Mouse (Mus musculus) frontal cortex, postnatal 14 days (tissue): ENCODE results near the gene Ankrd11.

ENCODE experiments used
- DNase-seq, 2 experiments: peaks; one replicate each; pipeline ENCODE4 v3.0.0; 2022; ENCODE audit warnings: low spot score in 2 of 2

Ankrd11 gene

DNA sequence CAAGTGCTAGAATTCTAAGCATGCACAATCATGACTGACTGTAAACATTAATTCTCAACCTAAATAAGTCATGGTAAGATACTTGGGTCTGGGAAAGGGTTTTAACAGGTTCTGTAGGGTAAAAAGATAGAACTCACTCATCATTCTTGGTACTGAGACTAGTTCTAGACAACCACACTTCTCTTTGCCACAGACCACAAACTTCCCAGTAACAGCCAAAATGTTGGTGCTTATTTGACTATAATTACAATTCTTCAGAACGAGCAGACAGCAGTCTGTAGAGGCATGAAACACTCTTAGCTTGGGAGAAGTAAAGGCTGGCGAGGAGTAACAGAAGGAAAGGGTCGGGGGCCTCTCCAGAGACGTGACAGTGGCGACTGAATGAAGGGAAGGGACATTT is 80.0 kb downstream of the Ankrd11 start:
- DNase-seq: no peak

GRCm38 (mm10) chr8:122961458-122961857 is 80.6 kb downstream of the Ankrd11 start:
- no peak for DNase-seq

- no peak for DNase-seq
Observed at GRCm38 (mm10) chr8:122960932-122961331, 81.1 kb downstream of the Ankrd11 start.

DNA sequence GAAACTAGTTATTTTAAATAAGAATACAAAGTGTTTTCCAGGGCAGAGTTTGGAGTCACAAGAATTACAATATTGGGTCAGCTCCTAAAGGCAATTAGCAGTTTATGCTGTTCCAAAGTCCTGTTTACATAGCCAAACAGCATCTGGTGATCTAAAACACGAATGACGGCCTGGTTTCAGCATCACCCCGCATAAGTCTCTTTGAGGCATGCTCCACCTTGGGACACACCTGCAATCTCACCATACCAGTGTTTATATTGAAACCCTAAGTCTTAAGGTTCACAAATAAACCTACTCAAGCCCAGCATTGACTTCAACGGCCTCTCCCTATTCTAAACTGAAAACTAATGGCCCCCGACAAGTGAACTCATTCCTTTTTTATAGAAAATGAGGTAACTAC is 81.8 kb downstream of the Ankrd11 start:
- no peak for DNase-seq

DNA sequence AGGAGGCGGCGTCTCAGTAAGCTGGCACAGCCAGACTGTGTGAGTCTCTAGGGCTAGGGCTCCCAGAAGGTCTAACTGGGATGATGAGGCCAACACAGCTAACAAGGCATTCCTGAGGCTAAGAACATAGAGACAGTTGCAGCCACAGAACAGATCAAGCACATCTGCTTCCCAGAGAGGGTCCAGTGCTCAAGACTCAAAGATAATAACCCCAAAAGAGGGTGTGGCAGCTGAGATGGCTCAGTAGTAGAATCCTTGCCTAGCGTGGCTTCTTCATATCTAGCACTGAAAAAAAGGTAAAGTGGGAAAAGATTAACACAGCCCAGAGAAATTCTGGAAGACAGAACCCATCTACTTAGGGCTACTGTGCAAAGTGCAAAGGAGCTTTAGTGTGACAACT is 86.1 kb downstream of the Ankrd11 start:
- DNase-seq: no peak

DNA sequence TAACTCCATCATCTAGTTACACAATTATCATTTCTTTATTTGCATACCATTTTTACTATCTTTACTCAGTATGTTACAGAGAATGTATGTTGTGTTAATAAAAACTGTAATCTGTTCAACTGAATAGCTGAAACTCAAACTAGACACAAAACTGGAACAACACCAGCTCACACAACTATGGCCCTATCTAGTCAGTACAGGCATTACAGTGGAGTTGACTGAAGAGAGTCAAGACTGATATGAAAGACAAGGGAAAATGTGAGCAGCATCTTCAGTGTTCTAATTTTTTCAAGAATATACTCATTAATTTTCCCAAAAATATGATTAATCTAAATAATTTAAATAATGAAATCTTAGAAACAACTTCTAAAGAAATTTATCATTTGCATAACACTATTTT is 86.9 kb downstream of the Ankrd11 start:
- DNase-seq: no peak

GRCm38 (mm10) chr8:122954090-122954799 is 87.8 kb downstream of the Ankrd11 start:
- no peak for DNase-seq

DNA sequence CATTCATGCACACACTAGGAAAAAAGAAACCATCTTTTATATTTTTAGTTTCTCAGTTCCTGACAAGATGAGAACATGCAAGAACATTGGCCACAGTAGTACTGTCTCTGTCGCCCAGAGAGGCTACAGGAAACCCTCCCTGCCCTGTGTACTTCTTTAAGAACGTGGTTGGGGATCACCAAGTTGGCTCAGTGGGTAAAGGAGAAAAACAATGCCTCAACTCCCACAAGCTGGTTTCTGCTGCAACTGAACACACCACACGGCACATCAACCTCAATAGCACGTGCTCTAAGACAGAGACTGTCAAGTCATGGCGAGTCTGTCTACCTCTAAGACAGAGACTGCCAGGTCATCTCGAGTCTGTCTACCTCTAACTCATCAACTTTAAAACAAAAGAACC is 89.0 kb downstream of the Ankrd11 start:
- DNase-seq: no peak

GRCm38 (mm10) chr8:122951456-122951855 is 90.6 kb downstream of the Ankrd11 start:
- DNase-seq: no peak

- no peak for DNase-seq
Observed at GRCm38 (mm10) chr8:122949701-122950100, 92.4 kb downstream of the Ankrd11 start.

DNA sequence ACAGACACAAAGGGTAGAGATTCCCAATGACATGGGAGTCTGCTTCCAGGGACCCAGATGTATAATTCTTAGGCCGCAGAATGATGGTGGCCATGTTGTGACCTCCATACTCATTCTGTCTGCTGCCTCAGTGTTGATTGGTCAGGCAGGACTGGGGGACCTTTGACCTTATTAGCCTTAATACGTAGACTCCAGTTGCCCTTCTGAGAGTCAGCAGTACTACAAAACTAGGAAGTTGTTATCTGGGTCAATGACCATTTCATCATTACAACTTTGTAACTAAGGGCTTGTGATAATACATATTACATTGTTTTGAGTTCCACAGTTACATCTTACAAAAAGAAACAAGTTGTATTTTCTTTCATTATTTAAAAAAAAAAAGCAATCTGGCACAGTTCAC is 96.3 kb downstream of the Ankrd11 start:
- DNase-seq: no peak

GRCm38 (mm10) chr8:122942803-122943713 is 99.0 kb downstream of the Ankrd11 start:
- no peak for DNase-seq

GRCm38 (mm10) chr8:122938591-122938990 is 103.5 kb downstream of the Ankrd11 start:
- DNase-seq: no peak

GRCm38 (mm10) chr8:122938170-122938569 is 103.9 kb downstream of the Ankrd11 start:
- no peak for DNase-seq

DNA sequence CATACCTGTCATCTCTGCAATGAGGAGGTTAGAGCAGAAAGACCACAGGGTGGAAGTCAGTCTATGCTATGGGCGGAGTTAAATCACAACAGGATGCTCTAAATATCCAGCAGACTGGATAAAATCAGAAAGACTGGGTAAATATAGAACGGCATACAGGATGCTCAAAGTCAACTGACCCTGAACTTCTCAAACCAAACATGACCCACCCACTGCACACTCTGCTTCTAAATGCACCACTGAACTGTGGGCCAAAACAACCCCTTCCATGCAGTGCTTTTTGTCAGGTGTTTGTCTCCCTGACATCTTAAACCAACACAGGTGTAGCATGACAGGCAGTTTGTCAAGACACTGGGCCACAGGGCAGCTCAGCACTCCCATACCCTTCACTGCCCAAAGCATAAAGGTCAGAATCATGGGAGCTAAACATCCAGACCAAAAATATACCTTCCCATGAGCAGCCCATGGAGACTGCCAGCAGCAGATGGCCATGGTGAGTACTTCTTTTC is 104.5 kb downstream of the Ankrd11 start:
- no peak for DNase-seq

DNA sequence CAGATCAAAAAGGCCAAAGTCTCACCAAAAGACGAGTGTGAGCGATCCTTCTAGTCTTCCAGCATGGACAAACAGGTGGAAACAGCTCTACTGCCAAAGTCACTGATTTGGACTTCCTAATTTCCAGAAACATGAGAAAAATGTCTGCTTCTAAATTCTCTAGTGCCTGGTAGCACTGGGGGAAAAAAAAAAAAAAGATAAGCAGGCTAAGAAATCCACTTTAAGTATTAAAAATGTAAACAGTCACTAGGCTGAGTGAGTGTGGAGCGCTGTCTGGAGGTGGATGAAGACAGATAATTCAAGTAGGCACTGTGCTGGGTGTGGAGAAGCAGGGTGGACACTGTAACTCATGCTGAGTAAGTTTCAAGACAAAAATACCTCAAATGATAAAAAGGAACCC is 106.2 kb downstream of the Ankrd11 start:
- DNase-seq: no peak

GRCm38 (mm10) chr8:122935118-122935517 is 107.0 kb downstream of the Ankrd11 start:
- DNase-seq: no peak

DNA sequence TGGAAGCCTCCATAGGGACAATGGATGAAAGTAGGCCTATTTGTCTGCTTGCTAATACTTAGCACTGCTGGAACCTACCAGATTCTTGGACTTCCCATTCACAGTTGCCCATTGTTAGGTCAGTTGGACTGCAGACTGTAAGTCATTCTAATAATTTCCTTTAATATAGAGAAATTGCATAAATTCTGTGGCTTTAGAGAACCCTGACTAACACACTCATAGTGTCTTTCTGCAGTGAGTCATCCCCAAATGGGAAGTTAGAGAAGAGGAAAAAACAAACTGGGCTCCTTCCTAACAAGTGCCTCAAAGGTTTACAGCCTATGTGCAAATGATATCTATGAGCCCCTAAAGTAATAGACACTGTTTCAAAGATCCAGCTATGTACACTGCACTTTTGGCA is 108.1 kb downstream of the Ankrd11 start:
- DNase-seq: no peak

DNA sequence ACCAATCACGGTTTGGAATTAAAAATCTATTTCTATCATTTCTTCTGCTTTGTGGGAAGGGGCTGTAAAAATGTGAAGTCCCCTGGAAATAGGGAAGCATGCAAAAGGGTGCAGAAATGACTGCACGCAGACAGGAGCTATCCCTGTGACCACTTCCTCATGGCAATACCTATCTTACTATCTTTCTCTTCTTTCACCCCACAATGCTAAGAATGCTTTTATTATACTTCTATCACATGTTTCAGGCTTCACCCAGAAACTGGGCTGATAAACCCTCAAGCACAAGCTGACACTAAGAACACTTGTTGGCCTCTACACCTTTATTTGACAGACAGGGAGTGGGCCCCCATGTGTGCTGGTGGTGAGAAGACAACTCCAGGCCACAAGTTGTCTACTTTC is 109.5 kb downstream of the Ankrd11 start:
- DNase-seq: no peak

GRCm38 (mm10) chr8:122931834-122932560 is 110.1 kb downstream of the Ankrd11 start:
- DNase-seq: peak; percentile 55 to 60

DNA sequence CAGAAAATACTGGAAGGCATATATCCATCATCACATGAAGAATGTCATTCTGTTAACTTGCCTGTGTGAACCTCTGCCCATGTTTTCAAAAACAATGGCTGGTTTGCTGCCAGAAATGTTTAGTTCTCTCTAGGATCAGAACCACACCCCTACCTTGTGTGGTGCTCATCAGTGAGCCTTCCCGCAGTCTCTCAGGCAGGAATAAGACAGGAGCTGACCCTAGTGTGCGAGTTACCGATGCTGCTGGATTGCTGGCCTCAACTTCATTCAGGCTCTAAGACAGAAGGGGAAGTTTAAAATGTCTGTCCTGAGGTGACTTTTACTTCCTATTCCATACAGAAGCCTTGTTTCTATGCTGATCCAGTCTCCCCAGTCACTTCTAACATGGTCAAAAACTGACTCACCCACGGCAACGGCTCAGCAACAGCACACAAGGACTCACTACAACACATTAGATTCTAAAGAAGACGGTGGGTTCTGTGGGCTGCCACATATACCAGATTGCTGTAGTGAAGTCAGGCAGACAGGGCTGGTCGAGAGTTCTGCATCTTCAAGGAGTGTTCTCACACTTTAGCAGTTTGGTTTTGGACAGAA is 113.3 kb downstream of the Ankrd11 start:
- no peak for DNase-seq

DNA sequence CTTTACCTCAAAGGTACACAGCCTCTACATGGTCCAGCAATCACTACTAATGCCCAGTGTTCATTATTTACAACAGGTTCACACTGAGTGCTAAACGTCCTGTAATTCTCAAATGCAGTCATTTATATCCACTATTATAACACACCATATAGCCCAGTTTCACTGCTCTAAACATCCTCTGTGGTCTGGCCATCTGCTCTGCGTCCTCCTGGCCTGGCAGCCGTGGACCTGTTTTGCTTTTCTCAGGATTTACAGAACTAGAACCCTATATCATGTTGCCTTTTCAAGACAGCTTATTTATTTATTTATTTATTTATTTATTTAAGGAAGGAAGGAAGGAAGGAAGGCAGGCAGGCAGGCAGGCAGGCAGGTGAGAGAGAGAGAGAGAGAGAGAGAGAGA is 114.2 kb downstream of the Ankrd11 start:
- no peak for DNase-seq
